In the genomic region with DNA sequence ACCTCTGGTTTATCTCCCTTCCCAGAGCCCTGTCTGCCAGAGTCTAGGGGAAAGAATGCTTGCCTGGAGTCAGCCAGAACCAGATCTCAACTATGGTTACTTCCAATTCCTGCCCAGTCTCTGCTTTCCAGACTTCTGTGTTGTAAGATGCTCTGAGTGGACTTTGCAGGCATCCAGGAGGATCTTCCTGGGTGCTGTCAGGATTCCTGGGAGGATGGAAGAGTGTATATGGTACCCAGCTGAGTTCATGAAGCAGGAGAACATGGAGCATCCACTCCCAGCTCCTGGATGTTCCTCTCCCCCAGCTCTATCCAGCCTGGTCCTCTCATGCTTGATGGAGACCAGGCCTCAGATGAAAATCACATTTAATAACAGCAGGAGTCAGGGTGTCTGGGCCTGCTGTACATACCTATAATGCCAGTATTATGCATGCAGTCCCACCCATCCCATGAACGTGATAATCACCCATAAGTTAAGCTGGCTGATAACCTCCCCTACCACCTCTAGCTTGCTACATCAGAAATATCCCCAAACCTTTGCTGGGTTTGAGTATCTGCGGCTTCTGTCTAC, we compare ENCODE assay signal across 15 mouse cellular contexts.
DNase-seq lines count a peak whose midpoint lies in the region; ATAC-seq and TF ChIP-seq lines count a peak whose summit lies in the region.
"Had no signal": no experiment of that assay in that cellular context is flagged by ENCODE, and none has a peak within 500 bp of the region (broad histone marks: within the 10 kb centered on the region; RNA-seq: fewer than 3 reads in every experiment).

No protein-coding gene starts in this region.

- no peak overlapping the region for H3K4me2 ChIP-seq in liver, embryonic 14.5 days (ENCODE audit: low read depth)
- no peak overlapping the region for H3K4me2 ChIP-seq in liver, embryonic 11.5 days
- H3K4me2 ChIP-seq in embryonic facial prominence, embryonic 14.5 days (ENCODE audit: low read depth, low read length): no peak overlapping the region
- H3K4me2 ChIP-seq in intestine, embryonic 16.5 days (ENCODE audit: low read depth, low read length): no peak overlapping the region
- no peak overlapping the region for H3K4me2 ChIP-seq in stomach, embryonic 15.5 days
- H3K4me2 ChIP-seq: hindbrain, embryonic 15.5 days; liver, embryonic 15.5 days; neural tube, embryonic 15.5 days had no signal

- DNase-seq in liver, embryonic 14.5 days (ENCODE audit: low read depth in 3 of 3, low spot score in 3 of 3): no peak
- DNase-seq in liver, embryonic 11.5 days (ENCODE audit: low spot score): no peak
- no peak for DNase-seq in embryonic facial prominence, embryonic 14.5 days (ENCODE audit: low spot score)
- DNase-seq in adrenal gland, postnatal 14 days: no peak
- no peak for DNase-seq in spleen, postnatal 10 days (ENCODE audit: low spot score in 2 of 2)
- DNase-seq: cerebellum, adult 2 months; right cerebral cortex, adult 18-20 months had no signal

- H3K27me3 ChIP-seq in liver, embryonic 14.5 days (ENCODE audit: control insufficient read depth, insufficient read depth, low read length): no peaks in the 10 kb centered on the region
- no peaks in the 10 kb centered on the region for H3K27me3 ChIP-seq in liver, embryonic 11.5 days (replicated peaks; ENCODE audit: control insufficient read depth, insufficient read depth, low read length)
- no peaks in the 10 kb centered on the region for H3K27me3 ChIP-seq in embryonic facial prominence, embryonic 14.5 days (replicated peaks; ENCODE audit: control insufficient read depth, insufficient read depth, low read length)
- no peaks in the 10 kb centered on the region for H3K27me3 ChIP-seq in intestine, embryonic 16.5 days (replicated peaks; ENCODE audit: control insufficient read depth, insufficient read depth, low read length)
- H3K27me3 ChIP-seq in stomach, embryonic 15.5 days (replicated peaks): no peaks in the 10 kb centered on the region
- H3K27me3 ChIP-seq: CH12.LX; hindbrain, embryonic 15.5 days; neural tube, embryonic 15.5 days had no signal

- no peak for TF ChIP-seq EP300 in liver, embryonic 14.5 days (IDR thresholded peaks at IDR 0.05; ENCODE audit: low read depth)

- H3K9ac ChIP-seq in liver, embryonic 14.5 days (replicated peaks): no peak overlapping the region
- no peak overlapping the region for H3K9ac ChIP-seq in liver, embryonic 11.5 days (ENCODE audit: low read depth, low read length)
- H3K9ac ChIP-seq in embryonic facial prominence, embryonic 14.5 days (ENCODE audit: low read depth, low read length): no peak overlapping the region
- no peak overlapping the region for H3K9ac ChIP-seq in intestine, embryonic 16.5 days (ENCODE audit: low read depth, low read length)
- H3K9ac ChIP-seq in stomach, embryonic 15.5 days: no peak overlapping the region
- H3K9ac ChIP-seq: hindbrain, embryonic 15.5 days; liver, embryonic 15.5 days; neural tube, embryonic 15.5 days had no signal

- ATAC-seq in liver, embryonic 14.5 days (ENCODE audit: insufficient read depth): 0 out of 2 replicates have a peak, but pooled peaks have one; percentile 6
- no peak for ATAC-seq in liver, embryonic 11.5 days (replicated peaks; ENCODE audit: low FRiP score)
- ATAC-seq in embryonic facial prominence, embryonic 14.5 days (ENCODE audit: low read depth): peak; percentile 22
- ATAC-seq in intestine, embryonic 16.5 days: peak; percentile 44; the same call in 1 of the 2 replicates
- ATAC-seq in stomach, embryonic 15.5 days (ENCODE audit: insufficient read depth, low FRiP score, low read depth): 0 out of 2 replicates have a peak, but pooled peaks have one; percentile 14
- ATAC-seq: activated CD4-positive, CD25-positive, alpha-beta regulatory T cell, adult 4 months had no signal

- TF ChIP-seq CTCF in liver, embryonic 14.5 days (IDR thresholded peaks at IDR 0.05; ENCODE audit: low read depth): no peak

- no peaks in the 10 kb centered on the region for H3K9me3 ChIP-seq in liver, embryonic 14.5 days (ENCODE audit: control insufficient read depth, low read length)
- no peaks in the 10 kb centered on the region for H3K9me3 ChIP-seq in liver, embryonic 11.5 days (ENCODE audit: control insufficient read depth, low read length)
- no peaks in the 10 kb centered on the region for H3K9me3 ChIP-seq in embryonic facial prominence, embryonic 14.5 days (ENCODE audit: control insufficient read depth, low read length)
- no peaks in the 10 kb centered on the region for H3K9me3 ChIP-seq in intestine, embryonic 16.5 days (ENCODE audit: control insufficient read depth, low read length)
- H3K9me3 ChIP-seq in stomach, embryonic 15.5 days: no peaks in the 10 kb centered on the region
- H3K9me3 ChIP-seq: hindbrain, embryonic 15.5 days; liver, embryonic 15.5 days; neural tube, embryonic 15.5 days had no signal

- H3K27ac ChIP-seq in liver, embryonic 14.5 days: no peak overlapping the region
- H3K27ac ChIP-seq in liver, embryonic 11.5 days (ENCODE audit: low read depth, low read length): no peak overlapping the region
- H3K27ac ChIP-seq in embryonic facial prominence, embryonic 14.5 days (replicated peaks; ENCODE audit: low read depth, low read length): peak overlapping the region; percentile 45
- no peak overlapping the region for H3K27ac ChIP-seq in intestine, embryonic 16.5 days (ENCODE audit: low read length)
- 0 out of 2 replicates have a peak overlapping the region, but pooled peaks have one; percentile 31 for H3K27ac ChIP-seq in stomach, embryonic 15.5 days
- H3K27ac ChIP-seq: heart, adult 2 months; hindbrain, embryonic 15.5 days; liver, embryonic 15.5 days; neural tube, embryonic 15.5 days had no signal

- 45% methylated on average over 2 of the region's 2 CpGs for WGBS in liver, embryonic 14.5 days (ENCODE audit: insufficient replicate concordance)
- 54% methylated on average over 2 of the region's 2 CpGs for WGBS in liver, embryonic 11.5 days
- 34% methylated on average over 2 of the region's 2 CpGs for WGBS in embryonic facial prominence, embryonic 14.5 days
- WGBS in intestine, embryonic 16.5 days: 43% methylated on average over 2 of the region's 2 CpGs
- 26% methylated on average over 2 of the region's 2 CpGs for WGBS in stomach, embryonic 15.5 days

- H3K4me3 ChIP-seq in liver, embryonic 14.5 days (ENCODE audit: insufficient read depth in 1 of 2, low read depth in 2 of 2, low read length in 2 of 2): no peak overlapping the region
- no peak overlapping the region for H3K4me3 ChIP-seq in liver, embryonic 11.5 days (ENCODE audit: low read depth, low read length)
- no peak overlapping the region for H3K4me3 ChIP-seq in embryonic facial prominence, embryonic 14.5 days (ENCODE audit: low read depth, low read length)
- H3K4me3 ChIP-seq in intestine, embryonic 16.5 days (ENCODE audit: low read length): no peak overlapping the region
- no peak overlapping the region for H3K4me3 ChIP-seq in stomach, embryonic 15.5 days (replicated peaks)
- H3K4me3 ChIP-seq: heart, adult 2 months; hindbrain, embryonic 15.5 days; liver, embryonic 15.5 days; neural tube, embryonic 15.5 days had no signal

- H3K36me3 ChIP-seq in liver, embryonic 14.5 days (replicated peaks; ENCODE audit: control insufficient read depth, insufficient read depth, low read depth): no peaks in the 10 kb centered on the region
- H3K36me3 ChIP-seq in liver, embryonic 11.5 days (ENCODE audit: control insufficient read depth, insufficient read depth, low read length): no peaks in the 10 kb centered on the region
- no peaks in the 10 kb centered on the region for H3K36me3 ChIP-seq in embryonic facial prominence, embryonic 14.5 days (ENCODE audit: control insufficient read depth, insufficient read depth, low read length)
- no peaks in the 10 kb centered on the region for H3K36me3 ChIP-seq in intestine, embryonic 16.5 days (ENCODE audit: control insufficient read depth, insufficient read depth, low read length)
- H3K36me3 ChIP-seq in stomach, embryonic 15.5 days: no peaks in the 10 kb centered on the region
- H3K36me3 ChIP-seq: hindbrain, embryonic 15.5 days; liver, embryonic 15.5 days; neural tube, embryonic 15.5 days had no signal

- H3K4me1 ChIP-seq in liver, embryonic 14.5 days (replicated peaks; ENCODE audit: control insufficient read depth in 2 of 2, insufficient read depth in 2 of 2, low read length in 1 of 2): peaks cover 0 to 7% of the 10 kb centered on the region in 2 experiments; a peak in 1 of 4 replicates
- H3K4me1 ChIP-seq in liver, embryonic 11.5 days (replicated peaks; ENCODE audit: control insufficient read depth, insufficient read depth, low read length): peaks cover 7% of the 10 kb centered on the region; the same call in 1 of the 2 replicates
- H3K4me1 ChIP-seq in embryonic facial prominence, embryonic 14.5 days (ENCODE audit: control insufficient read depth, insufficient read depth, low read length): peaks cover 15% of the 10 kb centered on the region
- 0 out of 2 replicates have a peak, but pooled peaks cover 11% of the 10 kb centered on the region for H3K4me1 ChIP-seq in intestine, embryonic 16.5 days (ENCODE audit: control insufficient read depth, insufficient read depth, low read length)
- peaks cover 21% of the 10 kb centered on the region; the same call in 1 of the 2 replicates for H3K4me1 ChIP-seq in stomach, embryonic 15.5 days

Comparison
In these comparisons a context has a peak if more than half of its experiments do, and no peak if none do; other contexts are left out.
1. H3K27ac ChIP-seq: peak in embryonic facial prominence, embryonic 14.5 days (single experiment) and stomach, embryonic 15.5 days (single experiment); none in liver, embryonic 14.5 days (single experiment), liver, embryonic 11.5 days (single experiment) and intestine, embryonic 16.5 days (single experiment).